ENCODE assay signal across 26 mouse cellular contexts in the genomic region with DNA sequence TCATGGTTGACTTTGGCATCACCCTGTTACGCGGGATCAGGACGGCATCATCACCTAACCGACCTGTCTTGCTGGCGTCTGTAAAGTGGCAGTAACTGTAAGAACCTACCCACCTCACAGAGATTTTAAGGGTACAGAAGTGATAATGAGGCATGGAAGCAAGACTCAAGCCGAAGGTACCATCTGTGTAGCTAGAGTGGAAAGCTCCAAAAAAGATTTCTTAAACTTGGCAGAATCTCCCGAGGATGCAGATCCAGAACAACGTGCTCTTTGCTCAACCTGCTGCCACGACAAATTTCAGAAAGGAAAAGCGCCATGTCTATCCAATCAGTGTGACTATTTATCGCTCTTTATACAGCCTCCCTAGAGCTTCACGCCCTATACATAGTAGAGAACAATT.
DNase-seq lines count a peak whose midpoint lies in the region; ATAC-seq lines count a peak whose summit lies in the region.
"Had no signal": no experiment of that assay in that cellular context is flagged by ENCODE, and none has a peak within 500 bp of the region (broad histone marks: within the 10 kb centered on the region; RNA-seq: fewer than 3 reads in every experiment).

No protein-coding gene starts in this region.

- H3K9me3 ChIP-seq in forebrain, embryonic 16.5 days (ENCODE audit: control insufficient read depth, low read length) = no peaks in the 10 kb centered on the region
- H3K9me3 ChIP-seq in forebrain, embryonic 11.5 days (ENCODE audit: control insufficient read depth, low read length) = no peaks in the 10 kb centered on the region
- H3K9me3 ChIP-seq: embryonic facial prominence, embryonic 13.5 days; embryonic facial prominence, embryonic 15.5 days; forebrain, embryonic 10.5 days had no signal

- ATAC-seq in forebrain, embryonic 16.5 days = no peak
- no peak for ATAC-seq in forebrain, embryonic 11.5 days (replicated peaks; ENCODE audit: low FRiP score)
- ATAC-seq in frontal cortex, adult (ENCODE audit: low TSS enrichment) = peak; percentile 69
- ATAC-seq: activated CD4-positive, CD25-positive, alpha-beta regulatory T cell, adult 4 months; CD4-positive, CD25-positive, alpha-beta regulatory T cell, adult 4 months; Patski had no signal

- H3K9ac ChIP-seq in forebrain, embryonic 16.5 days (replicated peaks; ENCODE audit: low read depth, low read length) = no peak overlapping the region
- H3K9ac ChIP-seq in forebrain, embryonic 11.5 days (ENCODE audit: low read length) = no peak overlapping the region
- H3K9ac ChIP-seq: embryonic facial prominence, embryonic 13.5 days; embryonic facial prominence, embryonic 15.5 days had no signal

- 0 out of 2 replicates have a peak overlapping the region, but pooled peaks have one; percentile 32 for H3K27ac ChIP-seq in forebrain, embryonic 16.5 days (ENCODE audit: low read length)
- H3K27ac ChIP-seq in forebrain, embryonic 11.5 days (ENCODE audit: low read depth, low read length) = no peak overlapping the region
- H3K27ac ChIP-seq: embryonic facial prominence, embryonic 13.5 days; embryonic facial prominence, embryonic 15.5 days; forebrain, embryonic 10.5 days had no signal

- no peaks in the 10 kb centered on the region for H3K27me3 ChIP-seq in forebrain, embryonic 16.5 days (replicated peaks; ENCODE audit: control insufficient read depth, insufficient read depth, low read length)
- H3K27me3 ChIP-seq in forebrain, embryonic 11.5 days (ENCODE audit: control insufficient read depth, insufficient read depth, low read length) = no peaks in the 10 kb centered on the region
- H3K27me3 ChIP-seq: CH12.LX; embryonic facial prominence, embryonic 13.5 days; embryonic facial prominence, embryonic 15.5 days had no signal

- WGBS in forebrain, embryonic 16.5 days = 82% methylated on average over 12 of the region's 12 CpGs
- WGBS in forebrain, embryonic 11.5 days = 94% methylated on average over 12 of the region's 12 CpGs

- H3K4me1 ChIP-seq in forebrain, embryonic 16.5 days (replicated peaks; ENCODE audit: control insufficient read depth, insufficient read depth, low read length) = peaks cover 10% of the 10 kb centered on the region
- H3K4me1 ChIP-seq in forebrain, embryonic 11.5 days (replicated peaks; ENCODE audit: control insufficient read depth, insufficient read depth, low read length) = no peaks in the 10 kb centered on the region
- H3K4me1 ChIP-seq: embryonic facial prominence, embryonic 15.5 days; forebrain, embryonic 10.5 days had no signal

- H3K4me3 ChIP-seq in forebrain, embryonic 16.5 days (replicated peaks; ENCODE audit: low read length) = no peak overlapping the region
- H3K4me3 ChIP-seq in forebrain, embryonic 11.5 days (ENCODE audit: low read depth, low read length) = no peak overlapping the region
- H3K4me3 ChIP-seq: embryonic facial prominence, embryonic 13.5 days; embryonic facial prominence, embryonic 15.5 days; erythroblast, embryonic 14.5 days; forebrain, embryonic 10.5 days had no signal

- H3K36me3 ChIP-seq in forebrain, embryonic 16.5 days (ENCODE audit: control insufficient read depth, insufficient read depth) = no peaks in the 10 kb centered on the region
- no peaks in the 10 kb centered on the region for H3K36me3 ChIP-seq in forebrain, embryonic 11.5 days (ENCODE audit: control insufficient read depth, insufficient read depth, low read length)
- H3K36me3 ChIP-seq: embryonic facial prominence, embryonic 13.5 days; embryonic facial prominence, embryonic 15.5 days; forebrain, embryonic 10.5 days; G1E had no signal

- no peak for DNase-seq in forebrain, embryonic 11.5 days (ENCODE audit: low spot score)
- no peak for DNase-seq in frontal cortex, postnatal 25 days (ENCODE audit: low spot score in 2 of 2)
- DNase-seq in right cerebral cortex, adult 18-20 months = peak; percentile 46
- no peak for DNase-seq in right cerebral cortex, adult 2 months (ENCODE audit: low spot score in 2 of 2)
- DNase-seq in telencephalon, adult 2 months (ENCODE audit: low read depth, low spot score) = peak; percentile 71
- no peak for DNase-seq in gastrocnemius, postnatal 10 days
- DNase-seq: adrenal gland, adult 8-10 months; adrenal gland, postnatal 14 days; adrenal gland, postnatal 36 days; cerebellum, adult 11 months; cerebellum, adult 18-20 months; cerebellum, adult 8-10 months; cerebellum, adult 9-11 months; cerebellum, postnatal 36 days; embryo, embryonic 11 days had no signal

- H3K4me2 ChIP-seq in forebrain, embryonic 16.5 days (ENCODE audit: low read length) = no peak overlapping the region
- H3K4me2 ChIP-seq in forebrain, embryonic 11.5 days (ENCODE audit: low read depth, low read length, severe bottlenecking) = no peak overlapping the region
- H3K4me2 ChIP-seq: embryonic facial prominence, embryonic 13.5 days; embryonic facial prominence, embryonic 15.5 days had no signal

Comparison
In these comparisons a context has a peak if more than half of its experiments do, and no peak if none do; other contexts are left out.
1. DNase-seq: peak in right cerebral cortex, adult 18-20 months (single experiment) and telencephalon, adult 2 months (single experiment); none in forebrain, embryonic 11.5 days (single experiment), frontal cortex, postnatal 25 days (0 of 2), right cerebral cortex, adult 2 months (0 of 2) and gastrocnemius, postnatal 10 days (single experiment).